Mouse (Mus musculus) megakaryocyte, adult 5-6 weeks (primary cell): ENCODE data around the gene Porcn. TPM values are rescaled to one million over a fixed set of nuclear protein-coding genes. Genes with fewer than 3 reads are reported as not detected.

Experiments used
- ATAC-seq: 2 replicates; pipeline ENCODE4 v1.8.0; 2016; ENCODE audit warnings: mild to moderate bottlenecking, inconsistent platforms; ENCODE audit not compliant: poor library complexity, severe bottlenecking
- total RNA-seq, 2 experiments: library from RNA; stranded (forward) in 1 of 2; stranded (reverse) in 1 of 2; fragments of 153-499, 151-499 nt in 1 of 2; fragments of 221-1000, 200-1000 nt in 1 of 2; gene quantifications; 2 replicates each; pipeline versions ENCODE4 v1.2.3 to v1.2.4; 2015 to 2017

The Porcn gene
- total RNA-seq, 2 experiments from 2014 or later: 0.22 TPM; not detected in 1

- ATAC-seq: no peak
These were observed 899 bp upstream of the Porcn start for GRCm38 (mm10) chrX:8207224-8207623.

- no peak for ATAC-seq
These were observed 421 bp upstream of the Porcn start for GRCm38 (mm10) chrX:8206694-8207197.

- no peak for ATAC-seq
These were observed 774 bp downstream of the Porcn start for GRCm38 (mm10) chrX:8205551-8205950.

- ATAC-seq: no peak
These were observed 1.2 kb downstream of the Porcn start for GRCm38 (mm10) chrX:8205088-8205487.

GRCm38 (mm10) chrX:8204076-8204475 lies 2.2 kb downstream of the Porcn start:
- no peak for ATAC-seq

GRCm38 (mm10) chrX:8203105-8203504 lies 3.2 kb downstream of the Porcn start:
- ATAC-seq: no peak

- ATAC-seq: peak; percentile 17
These were observed 13.0 kb downstream of the Porcn start, which contains the start of gene Ebp for GRCm38 (mm10) chrX:8193419-8193723. TSS of gene Ebp (minus strand) at chrX:8193512.

GRCm38 (mm10) chrX:8192640-8193418 lies 13.5 kb downstream of the Porcn start:
- peak; percentile 100 for ATAC-seq

GRCm38 (mm10) chrX:8192126-8192639 lies 14.1 kb downstream of the Porcn start:
- ATAC-seq: no peak

- no peak for ATAC-seq
These were observed 23.3 kb downstream of the Porcn start for GRCm38 (mm10) chrX:8182871-8183540.

- ATAC-seq: no peak
These were observed 26.7 kb downstream of the Porcn start for GRCm38 (mm10) chrX:8179646-8180045.

- no peak for ATAC-seq
These were observed 27.5 kb downstream of the Porcn start for GRCm38 (mm10) chrX:8178871-8179270.

GRCm38 (mm10) chrX:8175504-8176385 lies 30.6 kb downstream of the Porcn start, which contains the start of gene Tbc1d25:
TSS of gene Tbc1d25 (minus strand) at chrX:8176181.
- ATAC-seq: peak; percentile 92

GRCm38 (mm10) chrX:8175169-8175503 lies 31.2 kb downstream of the Porcn start:
- ATAC-seq: no peak

GRCm38 (mm10) chrX:8167716-8168647 lies 38.3 kb downstream of the Porcn start:
- ATAC-seq: peak; percentile 93

GRCm38 (mm10) chrX:8164471-8164870 lies 41.9 kb downstream of the Porcn start:
- ATAC-seq: no peak

- no peak for ATAC-seq
These were observed 43.2 kb downstream of the Porcn start for GRCm38 (mm10) chrX:8163076-8163475.

GRCm38 (mm10) chrX:8145153-8145991 lies 61.0 kb downstream of the Porcn start, which contains the start of gene Rbm3:
TSS of gene Rbm3 (minus strand) at chrX:8145880.
- peak; percentile 94 for ATAC-seq
